Mouse (Mus musculus): ENCODE data around the gene Ccl24.

The Ccl24 gene

DNA sequence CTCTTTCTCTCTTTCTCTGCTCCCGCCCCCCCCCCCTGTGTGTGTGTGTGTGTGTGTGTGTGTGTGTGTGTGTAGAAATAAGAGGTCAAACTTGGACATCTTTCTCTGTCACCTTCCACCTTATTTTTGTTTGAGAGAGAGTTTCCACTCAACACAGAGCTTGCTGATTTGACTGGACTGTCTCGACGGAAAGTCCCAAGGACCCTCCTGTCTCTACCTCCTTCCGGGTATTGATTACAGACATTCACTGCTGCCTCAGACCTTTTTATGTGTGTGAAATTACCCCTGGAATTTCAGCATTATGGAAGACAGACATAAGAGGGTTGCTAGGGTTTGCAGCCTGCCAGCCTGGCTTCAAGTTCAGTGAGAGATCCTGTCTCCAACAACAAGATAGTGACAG lies 16.6 kb downstream of the Ccl24 start:
- in situ Hi-C loops (cut with MboI; ENCODE audit: low pct_unique_long_range_greater_than_20kb in 1 of 2, low sequenced_read_pairs in 2 of 2, unreplicated experiment in 1 of 2) = loop anchor here in 1 of 2 experiments (10.0 kb wide), 1 partner anchor 59 kb away; no protein-coding TSS in a partner anchor

- in situ Hi-C loops (cut with MboI; ENCODE audit: low pct_unique_long_range_greater_than_20kb in 1 of 2, low sequenced_read_pairs in 2 of 2, unreplicated experiment in 1 of 2) = loop anchor here in 1 of 2 experiments (10.0 kb wide), 1 partner anchor 63 kb away; no protein-coding TSS in a partner anchor
These were observed 21.3 kb downstream of the Ccl24 start for GRCm38 (mm10) chr5:135551591-135551990.

- in situ Hi-C loops (cut with MboI; ENCODE audit: low pct_unique_long_range_greater_than_20kb in 1 of 2, low sequenced_read_pairs in 2 of 2, unreplicated experiment in 1 of 2) = loop anchor here in 1 of 2 experiments (10.0 kb wide), 1 partner anchor 64 kb away; no protein-coding TSS in a partner anchor
These were observed 21.9 kb downstream of the Ccl24 start for GRCm38 (mm10) chr5:135550910-135551309.

DNA sequence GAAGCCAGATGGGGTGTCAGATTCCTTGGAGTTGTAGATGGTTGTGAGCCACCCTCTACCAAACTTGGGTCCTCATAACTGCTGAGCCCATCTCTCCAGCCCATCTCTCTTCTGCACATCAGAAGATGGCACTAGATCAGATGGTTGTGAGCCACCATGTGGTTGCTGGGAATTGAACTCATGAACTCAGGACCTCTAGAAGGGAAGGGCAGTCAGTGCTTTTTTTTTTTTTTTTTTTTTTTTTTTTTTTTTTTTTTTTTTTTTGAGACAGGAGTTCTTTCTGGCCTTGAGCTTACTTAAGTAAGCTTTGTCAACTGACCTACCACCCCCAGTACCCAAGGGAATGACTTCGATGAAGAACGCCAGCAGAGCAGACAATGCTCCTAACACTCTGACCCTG lies 24.9 kb downstream of the Ccl24 start:
- in situ Hi-C loops (cut with MboI; ENCODE audit: low pct_unique_long_range_greater_than_20kb in 1 of 2, low sequenced_read_pairs in 2 of 2, unreplicated experiment in 1 of 2) = no loop called here

GRCm38 (mm10) chr5:135544865-135545797 lies 27.7 kb downstream of the Ccl24 start, which contains the start of gene Hip1:
Gene Hip1, minus strand, starts transcription at chr5:135545120.
- in situ Hi-C loops (cut with MboI; ENCODE audit: low pct_unique_long_range_greater_than_20kb in 1 of 2, low sequenced_read_pairs in 2 of 2, unreplicated experiment in 1 of 2) = no loop called here

- in situ Hi-C loops (cut with MboI; ENCODE audit: low pct_unique_long_range_greater_than_20kb in 1 of 2, low sequenced_read_pairs in 2 of 2, unreplicated experiment in 1 of 2) = no loop called here
These were observed 28.8 kb downstream of the Ccl24 start for GRCm38 (mm10) chr5:135544032-135544558.

DNA sequence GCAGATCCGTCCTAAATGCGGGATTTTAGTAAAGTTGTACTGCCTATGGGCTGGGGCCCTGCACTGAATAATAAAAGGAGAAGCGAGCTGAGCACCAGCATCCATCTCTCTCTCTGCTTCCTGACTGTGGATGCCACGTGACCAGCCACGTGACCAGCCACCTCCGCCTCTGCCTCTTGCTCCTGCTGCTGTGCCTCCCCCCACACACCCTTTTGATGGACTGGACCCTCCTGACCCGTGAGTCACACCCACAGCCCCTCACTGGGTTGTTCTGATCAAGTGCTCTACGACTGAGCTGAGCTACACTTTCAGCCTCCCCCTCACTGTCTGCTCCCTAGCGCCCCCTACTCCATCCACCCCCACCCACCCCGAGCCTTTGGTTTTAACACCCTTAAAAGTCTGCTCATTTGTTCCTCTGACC lies 35.0 kb downstream of the Ccl24 start:
- in situ Hi-C loops (cut with MboI; ENCODE audit: low pct_unique_long_range_greater_than_20kb in 1 of 2, low sequenced_read_pairs in 2 of 2, unreplicated experiment in 1 of 2) = no loop called here

- in situ Hi-C loops (cut with MboI; ENCODE audit: low pct_unique_long_range_greater_than_20kb in 1 of 2, low sequenced_read_pairs in 2 of 2, unreplicated experiment in 1 of 2) = no loop called here
These were observed 35.5 kb downstream of the Ccl24 start for GRCm38 (mm10) chr5:135537326-135537725.

GRCm38 (mm10) chr5:135535867-135536266 lies 37.0 kb downstream of the Ccl24 start:
- in situ Hi-C loops (cut with MboI; ENCODE audit: low pct_unique_long_range_greater_than_20kb in 1 of 2, low sequenced_read_pairs in 2 of 2, unreplicated experiment in 1 of 2) = no loop called here

DNA sequence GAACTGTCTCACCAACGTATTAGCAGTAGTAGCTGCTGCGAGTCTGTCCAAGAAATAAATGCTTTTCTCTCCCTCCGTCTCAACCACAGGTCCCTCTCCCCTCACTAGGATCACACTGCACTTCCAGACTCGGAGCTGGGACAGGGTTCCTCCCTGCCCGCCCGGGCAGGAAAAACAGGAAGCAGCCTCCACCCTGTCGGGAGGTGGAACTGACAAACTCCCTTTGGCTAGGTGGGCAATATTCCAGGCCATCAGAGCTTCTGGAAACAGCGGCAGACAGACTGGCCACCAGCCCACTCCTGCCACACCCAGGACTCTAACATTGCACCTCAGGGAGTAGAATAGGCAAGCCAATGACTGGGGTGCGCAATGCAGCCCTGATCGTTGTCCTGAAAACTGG lies 39.4 kb downstream of the Ccl24 start:
- in situ Hi-C loops (cut with MboI; ENCODE audit: low pct_unique_long_range_greater_than_20kb in 1 of 2, low sequenced_read_pairs in 2 of 2, unreplicated experiment in 1 of 2) = no loop called here

GRCm38 (mm10) chr5:135531306-135531845 lies 41.5 kb downstream of the Ccl24 start:
- in situ Hi-C loops (cut with MboI; ENCODE audit: low pct_unique_long_range_greater_than_20kb in 1 of 2, low sequenced_read_pairs in 2 of 2, unreplicated experiment in 1 of 2) = no loop called here

GRCm38 (mm10) chr5:135529964-135530363 lies 42.9 kb downstream of the Ccl24 start:
- in situ Hi-C loops (cut with MboI; ENCODE audit: low pct_unique_long_range_greater_than_20kb in 1 of 2, low sequenced_read_pairs in 2 of 2, unreplicated experiment in 1 of 2) = no loop called here

DNA sequence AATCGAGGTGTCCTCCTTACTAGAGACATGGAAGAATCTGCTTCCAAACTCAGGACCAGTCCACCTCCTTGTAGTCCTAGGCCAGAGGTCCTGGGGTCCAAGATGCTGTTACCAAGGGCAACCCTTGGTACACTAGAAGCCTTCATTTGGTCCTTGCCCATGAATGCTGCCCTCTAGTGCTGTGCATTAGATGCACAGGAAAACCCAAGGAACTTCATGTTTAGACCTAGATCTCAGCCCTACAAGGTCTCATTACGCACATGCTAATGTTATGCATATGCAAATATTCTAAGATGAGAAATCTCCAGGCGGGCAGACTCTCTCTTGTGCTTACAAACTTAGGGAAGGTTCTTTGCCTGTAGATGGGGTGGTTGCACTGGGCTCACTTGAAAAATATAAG lies 43.5 kb downstream of the Ccl24 start:
- in situ Hi-C loops (cut with MboI; ENCODE audit: low pct_unique_long_range_greater_than_20kb in 1 of 2, low sequenced_read_pairs in 2 of 2, unreplicated experiment in 1 of 2) = no loop called here

DNA sequence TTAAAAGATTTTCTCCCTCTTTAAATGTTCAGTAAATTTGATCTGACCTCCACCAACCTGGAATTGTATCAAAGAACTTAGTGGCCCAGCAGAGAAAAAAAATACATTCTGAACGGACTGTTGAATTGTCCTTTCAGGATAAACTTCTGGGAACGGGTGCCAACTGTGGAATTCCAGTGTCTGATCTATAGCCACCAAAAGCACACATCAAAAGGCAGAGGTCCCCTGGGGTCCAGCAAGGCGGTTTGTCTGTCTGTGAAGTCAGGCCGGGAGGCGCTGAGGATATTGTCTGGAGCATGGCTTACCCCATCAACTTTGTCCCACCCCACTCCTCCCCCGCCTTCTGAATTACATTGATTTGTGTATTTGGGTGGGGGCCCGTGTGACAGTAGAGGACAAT lies 44.9 kb downstream of the Ccl24 start:
- in situ Hi-C loops (cut with MboI; ENCODE audit: low pct_unique_long_range_greater_than_20kb in 1 of 2, low sequenced_read_pairs in 2 of 2, unreplicated experiment in 1 of 2) = no loop called here

DNA sequence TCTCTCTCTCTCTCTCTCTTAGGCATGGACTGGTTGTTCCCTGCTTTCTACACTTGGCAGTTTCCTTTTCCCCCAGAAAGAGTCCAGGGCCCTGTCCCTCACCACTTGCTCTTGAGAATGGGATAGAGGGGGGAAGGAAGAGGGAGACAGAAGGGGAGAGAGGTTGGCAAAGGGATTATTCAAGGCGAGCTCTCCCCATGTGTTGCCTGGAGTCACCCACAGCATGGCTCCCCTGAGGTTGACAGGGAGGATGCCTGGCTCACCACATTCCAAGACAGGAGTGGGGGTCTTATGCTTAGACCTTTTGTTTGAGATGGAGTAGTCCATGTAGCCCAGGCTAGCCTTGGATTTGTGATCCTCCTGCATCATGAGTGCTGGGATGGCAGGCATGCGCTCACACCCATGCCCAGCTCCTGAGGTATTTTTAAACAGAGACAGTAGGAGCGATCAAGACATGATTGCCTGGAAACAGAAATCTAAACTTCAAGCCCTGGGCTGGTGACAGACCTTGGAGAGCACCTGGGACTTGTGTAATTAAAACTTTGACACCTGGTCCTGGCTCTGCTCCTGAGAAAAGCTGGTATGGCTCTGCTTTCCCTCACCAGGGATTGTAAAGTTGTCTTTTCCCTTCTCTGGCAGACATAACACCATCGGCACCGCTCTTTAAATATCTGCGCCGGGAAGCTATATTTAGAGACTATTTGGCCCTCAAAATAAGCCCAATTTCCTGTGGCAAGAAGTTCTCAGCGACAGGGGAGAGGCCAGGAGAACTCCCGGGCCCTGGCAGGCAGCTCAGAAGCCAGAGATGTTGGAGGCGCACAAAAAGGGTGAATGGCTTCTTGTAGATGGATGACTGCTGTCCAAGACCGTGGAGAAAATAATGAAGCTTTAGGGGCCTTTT lies 47.9 kb downstream of the Ccl24 start:
- in situ Hi-C loops (cut with MboI; ENCODE audit: low pct_unique_long_range_greater_than_20kb in 1 of 2, low sequenced_read_pairs in 2 of 2, unreplicated experiment in 1 of 2) = no loop called here

DNA sequence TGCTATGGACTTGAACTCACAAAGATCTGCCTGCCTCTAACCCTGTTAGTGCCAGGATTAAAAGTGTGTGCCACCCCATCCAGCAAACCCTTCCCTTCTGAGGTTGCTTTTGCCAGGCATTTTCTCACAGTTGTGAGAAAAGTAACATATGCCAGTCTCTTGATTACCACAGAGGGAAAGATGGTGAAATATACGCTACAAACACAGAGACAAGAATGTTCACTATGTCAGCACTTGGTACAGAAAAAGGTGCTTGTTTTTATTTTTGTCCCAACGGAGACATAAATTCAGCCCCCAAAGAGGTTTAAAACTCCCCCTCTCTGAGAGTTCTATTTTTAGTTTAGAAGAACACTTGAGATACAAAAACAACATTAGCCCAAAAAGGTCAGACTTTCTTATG lies 48.8 kb downstream of the Ccl24 start:
- in situ Hi-C loops (cut with MboI; ENCODE audit: low pct_unique_long_range_greater_than_20kb in 1 of 2, low sequenced_read_pairs in 2 of 2, unreplicated experiment in 1 of 2) = no loop called here

DNA sequence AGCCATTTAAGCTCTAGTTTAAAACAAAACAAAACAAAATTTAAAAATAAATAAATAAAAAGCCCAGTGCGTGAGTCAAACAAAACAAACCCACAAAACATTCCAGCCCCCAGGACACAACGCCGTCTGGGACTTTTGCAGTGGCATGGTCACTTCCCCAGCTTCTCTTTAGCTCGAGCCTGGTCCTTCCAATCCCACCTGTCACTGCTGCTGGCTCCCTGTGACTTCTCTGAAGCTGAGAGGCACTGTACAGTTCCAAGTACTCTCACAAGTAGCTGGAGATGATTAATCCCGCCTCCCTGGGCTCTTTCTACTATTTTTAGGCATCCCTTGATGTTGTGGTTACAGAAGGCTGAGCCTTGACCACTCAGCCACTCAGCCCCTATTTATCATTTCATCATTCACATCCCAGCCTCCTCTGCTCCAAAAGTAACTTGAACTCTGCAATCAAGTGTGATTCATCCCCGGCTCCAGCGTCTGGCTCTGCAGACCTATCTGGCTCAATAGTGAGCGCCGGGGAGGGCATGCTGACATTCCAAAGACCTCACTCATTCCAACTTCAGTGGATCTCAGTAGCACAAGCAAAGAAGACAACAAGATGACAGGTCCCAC lies 50.6 kb downstream of the Ccl24 start:
- in situ Hi-C loops (cut with MboI; ENCODE audit: low pct_unique_long_range_greater_than_20kb in 1 of 2, low sequenced_read_pairs in 2 of 2, unreplicated experiment in 1 of 2) = no loop called here
